Mouse (Mus musculus) small intestine, adult 2 months (tissue): ENCODE results near the gene Cacna1d. TPM values are rescaled to one million over a fixed set of nuclear protein-coding genes. Genes with fewer than 3 reads are reported as not detected.

ENCODE experiments used
- H3K27ac ChIP-seq: fragments of 200-500 bp; 2 replicates; pipeline ENCODE4 v1.5.1; 2012; ENCODE audit warnings: low read depth, low read length, control low read depth, inconsistent platforms; ENCODE audit not compliant: insufficient read depth
- H3K27me3 ChIP-seq: fragments of 200-500 bp; 2 replicates; pipeline ENCODE4 v1.6.1; 2012; ENCODE audit warnings: mild to moderate bottlenecking, moderate library complexity, low read length, inconsistent platforms; ENCODE audit not compliant: control insufficient read depth, insufficient read depth
- H3K36me3 ChIP-seq: fragments of 200-500 bp; 2 replicates; pipeline ENCODE4 v1.6.1; 2012; ENCODE audit warnings: mild to moderate bottlenecking, low read length, control low read depth, inconsistent platforms; ENCODE audit not compliant: control insufficient read depth, insufficient read depth
- H3K4me1 ChIP-seq: fragments of 200-500 bp; 2 replicates; pipeline ENCODE4 v1.6.1; 2012; ENCODE audit warnings: low read length, inconsistent platforms, mixed read lengths; ENCODE audit not compliant: control insufficient read depth, insufficient read depth, insufficient read length
- H3K4me3 ChIP-seq: fragments of 200-500 bp; 2 replicates; pipeline ENCODE4 v1.5.1; 2012; ENCODE audit warnings: low read depth, mild to moderate bottlenecking, control low read depth, inconsistent platforms, low read length, moderate library complexity
- CTCF ChIP-seq: fragments of 200-500 bp; IDR thresholded peaks from 2 replicates; pipeline ENCODE4 v1.5.1; 2012; ENCODE audit warnings: low read depth, mild to moderate bottlenecking, control low read depth, inconsistent platforms, low read length, moderate library complexity, mixed read lengths; ENCODE audit not compliant: insufficient replicate concordance, insufficient read length; ENCODE audit errors: extremely low read depth
- POLR2A ChIP-seq: fragments of 200-500 bp; IDR thresholded peaks from 2 replicates; pipeline ENCODE4 v1.6.1; 2012; ENCODE audit warnings: low read depth, mild to moderate bottlenecking, control low read depth, inconsistent platforms, low read length, moderate library complexity
- WGBS: fragments of 180-500 bp; shearing (Covaris S2); methylation state at CpG from one replicate; pipeline ENCODE4 v1.1.7; 2018; 5-methylcytosine and 5-hydroxymethylcytosine counted together
- polyA plus RNA-seq: library from polyadenylated mRNA; depleted of rRNA; stranded (reverse); fragments of >200 nt; gene quantifications from 2 replicates; pipeline ENCODE4 v1.2.3, GENCODE M21; 2012

Cacna1d gene
- polyA plus RNA-seq, 1 experiment = 2.3 TPM

GRCm38 (mm10) chr14:30242818-30243205, 248.4 kb downstream of the Cacna1d start:
- no peak for TF ChIP-seq CTCF
- no peak for TF ChIP-seq POLR2A
- no peaks in the 10 kb centered on the region; the same call in 1 of the 2 replicates for H3K4me1 ChIP-seq
- H3K36me3 ChIP-seq = no peaks in the 10 kb centered on the region
- whole genome bisulfite sequencing = 70% methylated on average over 3 of the region's 3 CpGs
- H3K27me3 ChIP-seq = no peaks in the 10 kb centered on the region
- H3K27ac ChIP-seq = no peak overlapping the region
- H3K4me3 ChIP-seq = no peak overlapping the region

- no peaks in the 10 kb centered on the region for H3K4me1 ChIP-seq
- H3K4me3 ChIP-seq = no peak overlapping the region
- no peaks in the 10 kb centered on the region for H3K36me3 ChIP-seq
- TF ChIP-seq POLR2A = no peak
- TF ChIP-seq CTCF = no peak
- H3K27me3 ChIP-seq = no peaks in the 10 kb centered on the region
- 80% methylated on average over 13 of the region's 13 CpGs for WGBS
- no peak overlapping the region for H3K27ac ChIP-seq
Observed at GRCm38 (mm10) chr14:30242166-30242817, 249.0 kb downstream of the Cacna1d start.

GRCm38 (mm10) chr14:30240916-30241515, 250.2 kb downstream of the Cacna1d start:
- no peaks in the 10 kb centered on the region for H3K27me3 ChIP-seq
- no peaks in the 10 kb centered on the region for H3K4me1 ChIP-seq
- TF ChIP-seq POLR2A (no peak), CTCF (no peak)
- 89% methylated on average over 7 of the region's 7 CpGs for WGBS
- H3K4me3 ChIP-seq = no peak overlapping the region
- no peaks in the 10 kb centered on the region for H3K36me3 ChIP-seq
- H3K27ac ChIP-seq = no peak overlapping the region

GRCm38 (mm10) chr14:30238807-30239206, 252.4 kb downstream of the Cacna1d start:
- Histone ChIP-seq H3K36me3 (no peaks in the 10 kb centered on the region), H3K27ac (no peak overlapping the region), H3K4me3 (no peak overlapping the region), H3K27me3 (no peaks in the 10 kb centered on the region), H3K4me1 (no peaks in the 10 kb centered on the region)
- TF ChIP-seq CTCF (no peak), POLR2A (no peak)
- 85% methylated on average over 5 of the region's 5 CpGs for WGBS

GRCm38 (mm10) chr14:30225161-30225560, 266.1 kb downstream of the Cacna1d start:
- Histone ChIP-seq H3K27ac (no peak overlapping the region), H3K36me3 (no peaks in the 10 kb centered on the region), H3K4me1 (no peaks in the 10 kb centered on the region), H3K4me3 (no peak overlapping the region), H3K27me3 (no peaks in the 10 kb centered on the region)
- WGBS = 66% methylated on average over 5 of the region's 5 CpGs
- TF ChIP-seq POLR2A (no peak), CTCF (no peak)

GRCm38 (mm10) chr14:30222101-30222500, 269.2 kb downstream of the Cacna1d start:
- Histone ChIP-seq H3K36me3 (no peaks in the 10 kb centered on the region), H3K4me1 (no peaks in the 10 kb centered on the region), H3K27ac (no peak overlapping the region), H3K27me3 (no peaks in the 10 kb centered on the region), H3K4me3 (no peak overlapping the region)
- TF ChIP-seq CTCF (no peak), POLR2A (no peak)
- WGBS = 84% methylated on average over 6 of the region's 6 CpGs

- no peaks in the 10 kb centered on the region for H3K36me3 ChIP-seq
- no peak overlapping the region for H3K4me3 ChIP-seq
- WGBS = 86% methylated on average over 4 of the region's 4 CpGs
- H3K27me3 ChIP-seq = no peaks in the 10 kb centered on the region
- no peaks in the 10 kb centered on the region for H3K4me1 ChIP-seq
- no peak overlapping the region for H3K27ac ChIP-seq
- TF ChIP-seq CTCF (no peak), POLR2A (no peak)
Observed at GRCm38 (mm10) chr14:30219851-30220250, 271.4 kb downstream of the Cacna1d start.
